Mouse (Mus musculus): ENCODE measurements around the gene Lenep.

Lenep gene

GRCm38 (mm10) chr3:89379388-89380131 lies 23.0 kb downstream of the Lenep start:
- in situ Hi-C loops (cut with MboI; ENCODE audit: low sequenced_read_pairs): no loop called here

DNA sequence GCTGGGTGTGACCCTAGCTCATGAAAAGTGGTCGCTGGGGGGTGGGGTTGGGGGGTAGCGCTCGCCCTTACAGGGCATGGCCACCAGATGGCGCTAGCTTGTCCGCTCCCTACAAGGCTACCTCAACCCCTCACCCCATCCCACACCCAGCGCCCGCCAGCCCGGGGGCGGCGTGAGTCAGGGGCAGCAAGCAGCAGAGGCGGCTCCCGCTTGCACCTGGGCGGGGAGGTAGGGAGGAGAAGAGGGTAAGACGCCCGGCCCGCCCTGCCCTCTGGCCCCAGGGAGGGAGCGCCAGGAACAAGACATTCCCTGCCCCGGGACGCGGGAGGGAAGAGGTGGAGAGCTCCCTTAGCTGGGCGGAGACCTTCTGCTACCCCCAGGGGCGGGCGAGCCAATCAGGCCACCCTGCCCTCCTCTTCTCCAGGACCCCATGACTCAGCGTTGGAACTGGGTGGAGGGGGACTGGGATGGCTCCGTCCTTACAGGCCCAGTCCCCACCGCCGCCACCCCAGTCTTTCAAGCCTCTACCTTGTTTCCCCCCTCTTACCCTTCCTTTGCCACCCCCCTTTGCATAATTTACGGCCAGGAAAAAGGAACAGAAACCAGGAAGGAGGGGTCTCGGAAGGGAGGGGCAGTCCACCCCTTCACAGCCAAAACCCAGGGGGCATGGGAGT lies 24.1 kb downstream of the Lenep start:
- in situ Hi-C loops (cut with MboI; ENCODE audit: low sequenced_read_pairs): no loop called here

GRCm38 (mm10) chr3:89377831-89378230 lies 24.8 kb downstream of the Lenep start:
- in situ Hi-C loops (cut with MboI; ENCODE audit: low sequenced_read_pairs): no loop called here

GRCm38 (mm10) chr3:89373581-89374231 lies 28.9 kb downstream of the Lenep start:
- in situ Hi-C loops (cut with MboI; ENCODE audit: low sequenced_read_pairs): no loop called here

GRCm38 (mm10) chr3:89367338-89367737 lies 35.3 kb downstream of the Lenep start:
- in situ Hi-C loops (cut with MboI; ENCODE audit: low sequenced_read_pairs): no loop called here

DNA sequence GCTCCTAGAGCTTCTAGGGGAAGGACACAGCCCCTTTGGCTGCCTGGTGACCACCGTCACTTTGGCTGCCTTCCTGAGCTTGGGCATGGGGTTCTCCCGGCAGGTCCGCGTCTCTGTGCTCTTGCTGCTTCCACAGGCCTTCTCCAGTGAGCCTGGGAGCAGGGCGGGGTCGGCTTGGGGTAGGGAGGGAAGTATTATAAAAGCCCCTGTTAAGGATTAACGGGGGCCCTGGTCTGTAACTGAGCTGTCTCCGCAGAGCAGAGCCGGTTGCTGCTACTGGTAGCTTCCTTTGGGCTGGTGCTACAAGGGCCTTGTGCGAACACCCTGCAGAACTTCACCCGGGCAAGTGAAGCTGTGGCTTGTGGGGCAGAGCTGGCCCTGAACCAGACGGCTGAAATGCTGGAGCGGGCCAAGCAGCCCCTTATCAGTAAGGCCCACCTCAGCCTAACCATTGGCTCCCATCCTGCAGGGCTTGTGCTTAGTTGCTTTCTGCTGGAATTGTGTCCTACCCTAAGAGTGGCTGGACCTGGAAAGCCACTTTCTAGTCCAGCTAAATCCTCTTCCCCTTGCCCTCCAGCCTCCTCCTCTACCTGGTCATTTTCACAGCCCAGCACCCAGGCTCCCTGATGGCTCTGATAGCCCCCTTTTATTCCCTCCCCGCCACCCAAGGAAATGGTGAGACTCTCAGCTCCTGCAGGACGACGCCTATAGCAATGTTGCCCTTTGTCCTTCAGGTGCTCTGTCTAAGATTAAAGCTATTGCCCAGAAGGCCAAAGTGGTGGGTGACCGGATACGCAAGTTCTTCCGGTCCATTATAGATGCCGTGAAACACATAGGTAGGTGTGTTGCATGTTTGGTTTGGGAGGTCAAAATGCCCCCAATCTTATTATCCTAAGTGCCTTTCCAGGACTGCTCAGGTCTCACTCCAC lies 36.8 kb downstream of the Lenep start:
- in situ Hi-C loops (cut with MboI; ENCODE audit: low sequenced_read_pairs): no loop called here

DNA sequence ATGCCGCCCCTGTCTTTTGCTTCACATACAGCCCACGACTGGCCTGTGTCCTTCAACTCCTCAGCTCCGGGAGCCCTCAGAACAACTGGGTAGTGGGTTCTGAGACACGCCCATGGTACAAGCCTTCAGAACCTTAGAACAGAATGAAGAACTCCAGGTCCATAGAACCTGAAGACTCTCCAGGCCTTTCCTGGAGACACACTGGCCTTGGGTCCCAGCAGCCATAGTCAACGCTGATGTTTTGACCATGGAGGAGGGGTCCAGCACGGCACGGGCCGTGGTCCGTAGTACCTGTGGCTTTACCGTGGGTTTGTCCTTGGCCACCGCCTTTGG lies 37.5 kb downstream of the Lenep start, which contains the start of gene Dcst1:
Dcst1 (minus strand) TSS at position 101 of the 333 bp plus-strand sequence.
- in situ Hi-C loops (cut with MboI; ENCODE audit: low sequenced_read_pairs): no loop called here

GRCm38 (mm10) chr3:89364631-89365030 lies 38.0 kb downstream of the Lenep start:
- in situ Hi-C loops (cut with MboI; ENCODE audit: low sequenced_read_pairs): no loop called here

- in situ Hi-C loops (cut with MboI; ENCODE audit: low sequenced_read_pairs): no loop called here
These were observed 40.9 kb downstream of the Lenep start, which contains the start of gene Dcst2 for GRCm38 (mm10) chr3:89361675-89362074. Gene Dcst2, plus strand, starts transcription at chr3:89361975.

- in situ Hi-C loops (cut with MboI; ENCODE audit: low sequenced_read_pairs): no loop called here
These were observed 42.4 kb downstream of the Lenep start for GRCm38 (mm10) chr3:89360237-89360636.

GRCm38 (mm10) chr3:89359630-89360029 lies 43.0 kb downstream of the Lenep start:
- in situ Hi-C loops (cut with MboI; ENCODE audit: low sequenced_read_pairs): no loop called here

- in situ Hi-C loops (cut with MboI; ENCODE audit: low sequenced_read_pairs): no loop called here
These were observed 46.6 kb downstream of the Lenep start for GRCm38 (mm10) chr3:89356029-89356428.

DNA sequence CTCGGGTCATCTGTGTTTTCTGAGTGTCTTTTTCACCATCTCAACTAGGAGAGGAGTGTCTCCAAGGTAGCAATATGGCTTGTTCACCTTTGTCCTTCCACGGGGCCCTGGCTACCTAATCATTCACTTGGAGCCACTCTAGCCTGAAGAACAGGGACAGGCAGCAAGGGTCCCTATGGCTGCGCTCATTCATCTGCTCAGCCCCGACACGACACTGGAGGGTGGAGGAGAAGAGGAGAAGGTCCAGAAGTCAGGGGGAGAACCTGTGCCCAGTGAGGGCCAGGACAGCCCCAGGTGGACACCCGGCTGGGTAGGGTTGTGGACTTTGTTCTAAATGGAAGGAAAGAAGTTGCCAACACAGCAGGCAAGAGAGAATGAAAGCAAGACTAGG lies 47.1 kb downstream of the Lenep start:
- in situ Hi-C loops (cut with MboI; ENCODE audit: low sequenced_read_pairs): no loop called here

- in situ Hi-C loops (cut with MboI; ENCODE audit: low sequenced_read_pairs): no loop called here
These were observed 47.6 kb downstream of the Lenep start for GRCm38 (mm10) chr3:89354816-89355511.

- in situ Hi-C loops (cut with MboI; ENCODE audit: low sequenced_read_pairs): no loop called here
These were observed 51.3 kb downstream of the Lenep start for GRCm38 (mm10) chr3:89351271-89351670.

Data from CH12F3 (cell line).